Mouse (Mus musculus) hindbrain, embryonic 14.5 days (tissue): ENCODE data around the gene Slc9a3r2. TPM values are rescaled to one million over a fixed set of nuclear protein-coding genes. Genes with fewer than 3 reads are reported as not detected.
A peak's percentile ranks its signal among the peaks of the same experiment; 100 is the strongest.

ENCODE experiments used
- ATAC-seq: fragments of 200-750 bp; cut with Nextera tagmentation; 2 replicates; pipeline ENCODE4 v1.8.0; 2017; ENCODE audit warnings: moderate number of reproducible peaks, mild to moderate bottlenecking, moderate TSS enrichment, moderate library complexity; ENCODE audit not compliant: low FRiP score
- DNase-seq: peaks from one replicate; pipeline ENCODE4 v3.0.0-alpha.2; 2015; ENCODE audit warnings: low spot score
- H3K27ac ChIP-seq: fragments of 300-500 bp; sonication (generic); 2 replicates; pipeline ENCODE4 v1.5.1; 2014; ENCODE audit warnings: mild to moderate bottlenecking, moderate library complexity
- H3K27me3 ChIP-seq: fragments of 300-500 bp; sonication (generic); 2 replicates; pipeline ENCODE4 v1.6.1; 2014; ENCODE audit warnings: mild to moderate bottlenecking, low read length, mixed read lengths; ENCODE audit not compliant: control insufficient read depth, insufficient read depth
- H3K36me3 ChIP-seq: fragments of 300-500 bp; sonication (generic); replicated peaks from 2 replicates; pipeline ENCODE4 v1.6.1; 2014; ENCODE audit not compliant: control insufficient read depth, insufficient read depth
- H3K4me1 ChIP-seq: fragments of 300-500 bp; sonication (generic); replicated peaks from 2 replicates; pipeline ENCODE4 v1.6.1; 2014; ENCODE audit warnings: antibody characterized with exemption, low read length, mixed read lengths; ENCODE audit not compliant: control insufficient read depth, insufficient read depth
- H3K4me2 ChIP-seq: fragments of 300-500 bp; sonication (generic); replicated peaks from 2 replicates; pipeline ENCODE4 v1.6.1; 2014; ENCODE audit warnings: mild to moderate bottlenecking, moderate library complexity
- H3K4me3 ChIP-seq: fragments of 300-500 bp; sonication (generic); replicated peaks from 2 replicates; pipeline ENCODE4 v1.5.1; 2014; ENCODE audit warnings: mild to moderate bottlenecking, low read length
- H3K9ac ChIP-seq: fragments of 300-500 bp; sonication (generic); 2 replicates; pipeline ENCODE4 v1.6.1; 2014
- H3K9me3 ChIP-seq: fragments of 300-500 bp; sonication (generic); 2 replicates; pipeline ENCODE4 v1.6.1; 2016; ENCODE audit warnings: low read length; ENCODE audit not compliant: control insufficient read depth
- WGBS: fragments of 180-500 bp; shearing (Covaris S2); extraction: QIAGEN DNeasy Blood & Tissue Kit; methylation state at CpG from one replicate; pipeline ENCODE4 v1.1.7; 2014; 5-methylcytosine and 5-hydroxymethylcytosine counted together
- polyA plus RNA-seq: library from polyadenylated mRNA; unstranded; fragments of >200 nt; fragmentation: Nextera tagmentation; extraction: Ambion mirVana; gene quantifications from 2 replicates; pipeline ENCODE4 v1.2.1, GENCODE M21; 2014

Gene Slc9a3r2
- polyA plus RNA-seq, 1 experiment from 2014 or later: 53.5 TPM

- Histone ChIP-seq H3K36me3 (peaks cover under 1% of the 10 kb centered on the region; the same call in 1 of the 2 replicates), H3K27me3 (peaks cover 20% of the 10 kb centered on the region), H3K4me2 (peak overlapping the region; percentile 63), H3K4me3 (peak overlapping the region; percentile 28), H3K27ac (no peak overlapping the region), H3K9me3 (no peaks in the 10 kb centered on the region), H3K4me1 (peaks cover 30% of the 10 kb centered on the region), H3K9ac (peak overlapping the region; percentile 39)
- WGBS: 19% methylated on average over 23 of the region's 23 CpGs
- ATAC-seq (no peak), DNase-seq (no peak)
Observed at GRCm38 (mm10) chr17:24687599-24687998, 37.5 kb upstream of the Slc9a3r2 start.

GRCm38 (mm10) chr17:24687146-24687595, 37.0 kb upstream of the Slc9a3r2 start:
- Histone ChIP-seq H3K27me3 (peaks cover 20% of the 10 kb centered on the region), H3K9me3 (no peaks in the 10 kb centered on the region), H3K9ac (peak overlapping the region; percentile 39), H3K27ac (no peak overlapping the region), H3K4me2 (peak overlapping the region; percentile 63), H3K4me1 (peaks cover 30% of the 10 kb centered on the region), H3K4me3 (peak overlapping the region; percentile 28), H3K36me3 (peaks cover 2% of the 10 kb centered on the region)
- ATAC-seq (no peak), DNase-seq (no peak)
- 1% methylated on average over 24 of the region's 25 CpGs for WGBS

GRCm38 (mm10) chr17:24686514-24686913, 36.4 kb upstream of the Slc9a3r2 start:
- peaks cover 30% of the 10 kb centered on the region for H3K4me1 ChIP-seq
- no peak overlapping the region for H3K4me3 ChIP-seq
- H3K36me3 ChIP-seq: peaks cover 8% of the 10 kb centered on the region
- DNase-seq (no peak), ATAC-seq (no peak)
- no peaks in the 10 kb centered on the region for H3K9me3 ChIP-seq
- peaks cover 20% of the 10 kb centered on the region for H3K27me3 ChIP-seq
- 0 out of 2 replicates have a peak overlapping the region, but pooled peaks have one; percentile 10 for H3K4me2 ChIP-seq
- 28% methylated on average over 16 of the region's 16 CpGs for WGBS
- no peak overlapping the region for H3K27ac ChIP-seq
- no peak overlapping the region for H3K9ac ChIP-seq

GRCm38 (mm10) chr17:24677500-24678080, 27.5 kb upstream of the Slc9a3r2 start:
- Histone ChIP-seq H3K9me3 (no peaks in the 10 kb centered on the region), H3K4me3 (no peak overlapping the region), H3K27ac (no peak overlapping the region), H3K36me3 (peaks cover 57% of the 10 kb centered on the region), H3K27me3 (no peaks in the 10 kb centered on the region), H3K4me1 (0 out of 2 replicates have a peak, but pooled peaks cover under 1% of the 10 kb centered on the region), H3K9ac (no peak overlapping the region), H3K4me2 (no peak overlapping the region)
- WGBS: 94% methylated on average over 24 of the region's 24 CpGs
- no peak for ATAC-seq
- DNase-seq: no peak

- no peak for DNase-seq
- Histone ChIP-seq H3K4me2 (no peak overlapping the region), H3K9me3 (no peaks in the 10 kb centered on the region), H3K36me3 (peaks cover 52% of the 10 kb centered on the region), H3K27ac (no peak overlapping the region), H3K27me3 (no peaks in the 10 kb centered on the region), H3K4me3 (no peak overlapping the region), H3K9ac (no peak overlapping the region), H3K4me1 (peaks cover 8% of the 10 kb centered on the region)
- ATAC-seq: no peak
- WGBS: 92% methylated on average over 5 of the region's 5 CpGs
Observed at GRCm38 (mm10) chr17:24676877-24677276, 26.8 kb upstream of the Slc9a3r2 start.

- Histone ChIP-seq H3K9me3 (no peaks in the 10 kb centered on the region), H3K27ac (no peak overlapping the region), H3K36me3 (peaks cover 46% of the 10 kb centered on the region), H3K27me3 (no peaks in the 10 kb centered on the region), H3K9ac (no peak overlapping the region), H3K4me1 (peaks cover 15% of the 10 kb centered on the region), H3K4me3 (no peak overlapping the region), H3K4me2 (no peak overlapping the region)
- 56% methylated on average over 2 of the region's 2 CpGs for WGBS
- ATAC-seq (no peak), DNase-seq (peak; percentile 66)
Observed at GRCm38 (mm10) chr17:24676187-24676586, 26.1 kb upstream of the Slc9a3r2 start.

GRCm38 (mm10) chr17:24674277-24674676, 24.1 kb upstream of the Slc9a3r2 start:
- DNase-seq (no peak), ATAC-seq (no peak)
- Histone ChIP-seq H3K36me3 (peaks cover 26% of the 10 kb centered on the region), H3K9ac (no peak overlapping the region), H3K27ac (no peak overlapping the region), H3K9me3 (no peaks in the 10 kb centered on the region), H3K4me2 (no peak overlapping the region), H3K27me3 (no peaks in the 10 kb centered on the region), H3K4me1 (peaks cover 25% of the 10 kb centered on the region), H3K4me3 (no peak overlapping the region)
- WGBS: 86% methylated on average over 7 of the region's 7 CpGs

- ATAC-seq (no peak), DNase-seq (no peak)
- Histone ChIP-seq H3K27ac (no peak overlapping the region), H3K4me1 (peaks cover 30% of the 10 kb centered on the region), H3K9ac (no peak overlapping the region), H3K4me2 (no peak overlapping the region), H3K36me3 (peaks cover 5% of the 10 kb centered on the region), H3K9me3 (no peaks in the 10 kb centered on the region), H3K4me3 (no peak overlapping the region), H3K27me3 (no peaks in the 10 kb centered on the region)
- 40% methylated on average over 5 of the region's 5 CpGs for WGBS
Observed at GRCm38 (mm10) chr17:24672141-24672540, 22.0 kb upstream of the Slc9a3r2 start.

GRCm38 (mm10) chr17:24671346-24671745, 21.2 kb upstream of the Slc9a3r2 start:
- 80% methylated on average over 5 of the region's 5 CpGs for WGBS
- H3K4me1 ChIP-seq: peaks cover 30% of the 10 kb centered on the region
- ATAC-seq (no peak), DNase-seq (no peak)
- H3K9me3 ChIP-seq: no peaks in the 10 kb centered on the region
- peak overlapping the region; percentile 29; the same call in 1 of the 2 replicates for H3K9ac ChIP-seq
- H3K4me3 ChIP-seq: no peak overlapping the region
- no peak overlapping the region for H3K27ac ChIP-seq
- no peaks in the 10 kb centered on the region for H3K27me3 ChIP-seq
- H3K36me3 ChIP-seq: no peaks in the 10 kb centered on the region
- H3K4me2 ChIP-seq: peak overlapping the region; percentile 82; the same call in 1 of the 2 replicates
